Mouse (Mus musculus) intestine, embryonic 14.5 days (tissue): Measurements from ENCODE around the gene Ermap. TPM values are rescaled to one million over a fixed set of nuclear protein-coding genes. Genes with fewer than 3 reads are reported as not detected.

Experiments
- ATAC-seq: fragments of 200-750 bp; cut with Nextera tagmentation; replicated peaks from 2 replicates; pipeline ENCODE4 v1.8.0; 2017; ENCODE audit warnings: low read depth, moderate number of reproducible peaks, moderate TSS enrichment, moderate library complexity; ENCODE audit not compliant: low FRiP score, low TSS enrichment
- DNase-seq: peaks from one replicate; pipeline ENCODE4 v3.0.0-alpha.2; 2018; ENCODE audit warnings: low spot score
- H3K27ac ChIP-seq: fragments of 300-500 bp; sonication (generic); 2 replicates; pipeline ENCODE4 v1.5.1; 2014; ENCODE audit warnings: low read depth, mild to moderate bottlenecking, control low read depth
- H3K27me3 ChIP-seq: fragments of 300-500 bp; sonication (generic); replicated peaks from 2 replicates; pipeline ENCODE4 v1.6.1; 2014; ENCODE audit warnings: low read length, control low read depth; ENCODE audit not compliant: control insufficient read depth, insufficient read depth
- H3K36me3 ChIP-seq: fragments of 300-500 bp; sonication (generic); 2 replicates; pipeline ENCODE4 v1.6.1; 2014; ENCODE audit warnings: low read length, control low read depth; ENCODE audit not compliant: control insufficient read depth, insufficient read depth
- H3K4me1 ChIP-seq: fragments of 300-500 bp; sonication (generic); replicated peaks from 2 replicates; pipeline ENCODE4 v1.6.1; 2014; ENCODE audit warnings: low read length, control low read depth, mixed read lengths; ENCODE audit not compliant: control insufficient read depth, insufficient read depth
- H3K4me2 ChIP-seq: fragments of 300-500 bp; sonication (generic); 2 replicates; pipeline ENCODE4 v1.6.1; 2014; ENCODE audit warnings: low read length
- H3K4me3 ChIP-seq: fragments of 300-500 bp; sonication (generic); 2 replicates; pipeline ENCODE4 v1.5.1; 2014; ENCODE audit warnings: low read depth, low read length, control low read depth, mixed read lengths
- H3K9ac ChIP-seq: fragments of 300-500 bp; sonication (generic); 2 replicates; pipeline ENCODE4 v1.6.1; 2014; ENCODE audit warnings: mild to moderate bottlenecking, low read length
- H3K9me3 ChIP-seq: fragments of 300-500 bp; sonication (generic); 2 replicates; pipeline ENCODE4 v1.6.1; 2016; ENCODE audit warnings: low read length, control low read depth; ENCODE audit not compliant: control insufficient read depth
- WGBS: fragments of 180-500 bp; shearing (Covaris S2); extraction: QIAGEN DNeasy Blood & Tissue Kit; methylation state at CpG from one replicate; pipeline ENCODE4 v1.1.7; 2014; 5-methylcytosine and 5-hydroxymethylcytosine counted together
- polyA plus RNA-seq: library from polyadenylated mRNA; unstranded; fragments of >200 nt; fragmentation: Nextera tagmentation; extraction: Ambion mirVana; gene quantifications from 2 replicates; pipeline ENCODE4 v1.2.1, GENCODE M21; 2014

The Ermap gene
- polyA plus RNA-seq, 1 experiment from 2014 or later = 0.42 TPM

GRCm38 (mm10) chr4:119224534-119224933, 34.7 kb upstream of the Ermap start:
- Histone ChIP-seq H3K27ac (no peak overlapping the region), H3K27me3 (no peaks in the 10 kb centered on the region), H3K4me2 (no peak overlapping the region), H3K9me3 (no peaks in the 10 kb centered on the region), H3K9ac (no peak overlapping the region), H3K4me1 (no peaks in the 10 kb centered on the region), H3K36me3 (peaks cover 54% of the 10 kb centered on the region), H3K4me3 (no peak overlapping the region)
- 91% methylated on average over 3 of the region's 3 CpGs for WGBS
- no peak for ATAC-seq
- DNase-seq = no peak

GRCm38 (mm10) chr4:119223696-119224095, 33.9 kb upstream of the Ermap start:
- Histone ChIP-seq H3K4me1 (no peaks in the 10 kb centered on the region), H3K36me3 (peaks cover 53% of the 10 kb centered on the region), H3K4me3 (no peak overlapping the region), H3K4me2 (no peak overlapping the region), H3K27ac (no peak overlapping the region), H3K9me3 (no peaks in the 10 kb centered on the region), H3K9ac (no peak overlapping the region), H3K27me3 (no peaks in the 10 kb centered on the region)
- WGBS = 97% methylated on average over 1 of the region's 1 CpGs
- DNase-seq = no peak
- no peak for ATAC-seq

GRCm38 (mm10) chr4:119218169-119218568, 28.4 kb upstream of the Ermap start, which contains the start of gene Tmem269:
TSS of gene Tmem269 (minus strand) at chr4:119218217.
- H3K27ac ChIP-seq = no peak within 1 kb of the TSS
- no peaks in the 10 kb centered on the region for H3K27me3 ChIP-seq
- ATAC-seq (no peak), DNase-seq (no peak)
- 15% methylated on average over 11 of the region's 11 CpGs for WGBS
- H3K4me2 ChIP-seq = no peak within 1 kb of the TSS
- no peak within 1 kb of the TSS for H3K4me3 ChIP-seq
- peaks cover 4% of the 10 kb centered on the region; the same call in 1 of the 2 replicates for H3K36me3 ChIP-seq
- no peaks in the 10 kb centered on the region for H3K9me3 ChIP-seq
- H3K9ac ChIP-seq = no peak within 1 kb of the TSS
- H3K4me1 ChIP-seq = no peaks in the 10 kb centered on the region

DNA sequence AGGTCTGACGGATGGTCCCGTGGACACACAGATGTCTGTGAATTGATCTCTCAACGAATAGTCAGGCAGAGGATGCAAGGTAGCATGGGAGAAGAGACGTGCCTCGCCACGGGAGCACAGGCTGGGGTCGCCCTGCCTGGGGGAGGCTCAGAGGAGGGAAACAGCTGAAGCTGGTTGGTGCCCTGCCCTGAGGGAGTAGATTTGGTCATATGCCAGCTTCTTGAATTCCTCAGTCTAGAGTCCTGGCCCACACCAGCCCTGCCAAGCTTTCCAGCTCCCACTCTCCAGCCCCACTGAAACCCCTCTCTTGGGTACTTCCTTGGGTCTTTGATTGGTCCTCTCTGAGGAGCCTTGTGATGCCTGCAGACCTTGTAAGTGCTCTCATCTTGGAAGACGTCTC, 26.9 kb upstream of the Ermap start:
- Histone ChIP-seq H3K9ac (no peak overlapping the region), H3K4me2 (no peak overlapping the region), H3K4me1 (no peaks in the 10 kb centered on the region), H3K4me3 (no peak overlapping the region), H3K9me3 (no peaks in the 10 kb centered on the region), H3K27ac (no peak overlapping the region), H3K36me3 (no peaks in the 10 kb centered on the region), H3K27me3 (no peaks in the 10 kb centered on the region)
- DNase-seq = no peak
- 75% methylated on average over 8 of the region's 8 CpGs for WGBS
- ATAC-seq = no peak

GRCm38 (mm10) chr4:119204672-119205071, 14.9 kb upstream of the Ermap start:
- H3K27me3 ChIP-seq = no peaks in the 10 kb centered on the region
- WGBS = 22% methylated on average over 8 of the region's 8 CpGs
- no peak overlapping the region for H3K27ac ChIP-seq
- DNase-seq (peak; percentile 66), ATAC-seq (no peak)
- peaks cover 13% of the 10 kb centered on the region for H3K36me3 ChIP-seq
- H3K4me2 ChIP-seq = no peak overlapping the region
- H3K4me3 ChIP-seq = no peak overlapping the region
- no peaks in the 10 kb centered on the region for H3K9me3 ChIP-seq
- no peaks in the 10 kb centered on the region for H3K4me1 ChIP-seq
- H3K9ac ChIP-seq = no peak overlapping the region

- DNase-seq (no peak), ATAC-seq (no peak)
- no peak overlapping the region for H3K4me2 ChIP-seq
- H3K27ac ChIP-seq = no peak overlapping the region
- H3K4me1 ChIP-seq = peaks cover 9% of the 10 kb centered on the region; the same call in 1 of the 2 replicates
- WGBS = 87% methylated on average over 6 of the region's 6 CpGs
- no peaks in the 10 kb centered on the region for H3K9me3 ChIP-seq
- H3K4me3 ChIP-seq = no peak overlapping the region
- H3K36me3 ChIP-seq = peaks cover 26% of the 10 kb centered on the region
- no peak overlapping the region for H3K9ac ChIP-seq
- no peaks in the 10 kb centered on the region for H3K27me3 ChIP-seq
Measured at GRCm38 (mm10) chr4:119198105-119198504, 8.3 kb upstream of the Ermap start.

- no peak for ATAC-seq
- peak overlapping the region; percentile 81 for H3K9ac ChIP-seq
- DNase-seq = no peak
- no peaks in the 10 kb centered on the region for H3K27me3 ChIP-seq
- 8% methylated on average over 18 of the region's 18 CpGs for WGBS
- peak overlapping the region; percentile 83 for H3K4me3 ChIP-seq
- peaks cover 14% of the 10 kb centered on the region; the same call in 1 of the 2 replicates for H3K36me3 ChIP-seq
- H3K4me1 ChIP-seq = peaks cover 9% of the 10 kb centered on the region; the same call in 1 of the 2 replicates
- H3K9me3 ChIP-seq = no peaks in the 10 kb centered on the region
- peak overlapping the region; percentile 54 for H3K27ac ChIP-seq
- peak overlapping the region; percentile 48 for H3K4me2 ChIP-seq
Measured at GRCm38 (mm10) chr4:119195582-119196320, 5.9 kb upstream of the Ermap start.

DNA sequence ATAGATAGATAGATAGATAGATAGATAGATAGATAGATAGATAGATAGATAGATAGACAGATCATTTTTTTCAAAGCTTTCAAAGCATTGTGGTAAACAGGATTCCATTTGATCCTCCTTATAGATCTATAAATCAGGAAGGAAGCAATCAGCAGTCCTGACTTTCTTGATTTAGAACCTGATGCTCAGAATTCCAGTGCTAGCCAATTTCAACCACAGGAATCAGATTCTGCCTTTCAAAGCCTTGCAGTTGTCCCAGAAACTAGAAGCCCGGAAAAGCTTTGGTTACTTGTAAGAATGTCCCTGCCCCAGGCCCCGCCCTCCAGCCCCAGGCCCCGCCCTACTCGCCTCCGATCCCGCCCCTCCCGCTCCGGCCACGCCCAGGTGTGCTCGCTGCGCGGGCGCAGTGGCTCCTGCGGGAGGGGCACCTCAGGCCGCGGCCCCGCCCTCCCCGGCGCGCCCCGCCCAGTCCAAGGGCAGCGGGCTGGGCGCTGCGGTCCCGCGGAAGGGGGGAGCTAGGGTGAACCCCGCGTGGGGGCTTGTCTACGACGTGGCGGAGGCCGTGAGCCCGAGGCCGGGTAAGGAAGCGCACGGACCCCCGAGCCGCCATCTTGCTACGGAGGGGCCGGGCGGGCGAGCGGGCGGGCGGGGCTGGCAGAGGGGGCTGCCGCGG, 5.2 kb upstream of the Ermap start, which contains the start of gene Svbp:
Gene Svbp (plus strand): TSS at position 398 of the 673 bp plus-strand sequence.
- peak within 1 kb of the TSS; percentile 83 for H3K4me3 ChIP-seq
- peak within 1 kb of the TSS; percentile 48 for H3K4me2 ChIP-seq
- 1% methylated on average over 38 of the region's 47 CpGs for WGBS
- no peaks in the 10 kb centered on the region for H3K27me3 ChIP-seq
- ATAC-seq (peak; percentile 94), DNase-seq (peak; percentile 97)
- peaks cover 13% of the 10 kb centered on the region; the same call in 1 of the 2 replicates for H3K36me3 ChIP-seq
- H3K27ac ChIP-seq = peak within 1 kb of the TSS; percentile 54
- H3K9me3 ChIP-seq = no peaks in the 10 kb centered on the region
- peaks cover 9% of the 10 kb centered on the region; the same call in 1 of the 2 replicates for H3K4me1 ChIP-seq
- H3K9ac ChIP-seq = peak within 1 kb of the TSS; percentile 81
